Mouse (Mus musculus) liver, embryonic 14.5 days (tissue): ENCODE measurements at regions not wholly inside any gene's neighbourhood (a gene's known extent, or its start where the extent isn't known, plus 50 kb on each side); places are given as distances from the start of the nearest gene placed in this dataset.

Experiments
- CTCF ChIP-seq: IDR thresholded peaks from 2 replicates; pipeline ENCODE4 v1.5.1; 2016; ENCODE audit warnings: antibody characterized with exemption, low read depth, control low read depth
- EP300 ChIP-seq: IDR thresholded peaks from 2 replicates; pipeline ENCODE4 v1.6.1; 2016; ENCODE audit warnings: antibody characterized with exemption, low read depth

DNA sequence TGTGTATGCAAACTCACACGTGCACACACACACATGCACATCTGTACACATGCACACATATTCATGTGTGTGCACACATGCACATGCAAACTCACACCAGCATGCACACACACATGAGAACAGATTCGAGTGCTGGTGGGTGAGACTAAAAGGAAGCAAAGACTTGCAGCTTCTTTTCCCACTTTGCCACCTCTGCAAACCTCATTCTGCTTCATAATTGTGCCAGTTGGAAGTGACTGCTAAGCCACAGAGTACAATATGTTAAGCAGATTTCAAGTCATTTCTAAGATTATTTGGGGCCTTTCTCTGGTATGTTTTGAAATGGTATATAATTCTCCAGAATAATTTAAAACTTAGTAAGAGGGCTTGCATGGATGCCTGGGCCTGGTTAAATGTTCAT lies 157.4 kb downstream of the Ankrd50 start:
- no peak for TF ChIP-seq CTCF
- TF ChIP-seq EP300 = no peak
